Mouse (Mus musculus) bone marrow, adult 2 months (tissue): ENCODE measurements around the gene Dctpp1.

Source experiments
- CTCF ChIP-seq: fragments of 200-500 bp; IDR thresholded peaks from 2 replicates; pipeline ENCODE4 v1.5.1; 2011; ENCODE audit warnings: low read length, control low read depth; ENCODE audit not compliant: control insufficient read depth, insufficient read depth
- POLR2A ChIP-seq: fragments of 200-500 bp; IDR thresholded peaks from 2 replicates; pipeline ENCODE4 v1.6.1; 2011; ENCODE audit warnings: low read depth, mild to moderate bottlenecking, control low read depth, low read length, borderline replicate concordance; ENCODE audit not compliant: control insufficient read depth

DNA sequence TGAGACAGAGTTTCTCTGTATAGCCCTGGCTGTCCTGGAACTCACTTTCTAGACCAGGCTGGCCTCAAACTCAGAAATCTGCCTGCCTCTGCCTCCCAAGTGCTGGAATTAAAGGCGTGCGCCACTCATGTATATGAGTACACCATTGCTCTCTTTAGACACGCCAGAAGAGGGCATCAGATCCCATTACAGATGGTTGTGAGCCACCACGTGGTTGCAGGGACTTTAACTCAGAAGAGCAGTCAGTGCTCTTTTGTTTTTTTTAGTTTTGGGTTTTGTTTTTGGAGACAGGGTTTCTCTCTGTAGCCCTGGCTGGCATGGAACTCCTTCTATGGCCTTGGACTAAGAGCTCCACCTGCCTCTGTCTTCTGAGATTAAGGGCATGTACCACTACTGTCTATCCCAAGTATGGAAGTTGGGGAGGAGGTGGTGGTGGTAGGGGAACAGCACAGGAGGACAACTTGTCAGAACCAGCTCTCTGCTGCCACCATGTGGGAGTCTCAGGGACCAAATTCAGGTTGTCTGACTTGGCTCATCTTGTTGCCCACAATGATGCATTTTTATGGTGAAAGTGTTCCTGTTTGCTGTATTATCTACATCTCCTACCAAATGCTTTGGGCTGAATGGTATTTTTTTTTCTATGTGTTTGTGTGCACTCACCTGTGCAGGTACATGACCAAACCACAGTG is 31.8 kb downstream of the Dctpp1 start:
- TF ChIP-seq CTCF (peak; percentile 93), POLR2A (no peak)
